Mouse (Mus musculus) liver, postnatal 0 days (tissue): ENCODE data around the gene Kitl.

Experiments
- CTCF ChIP-seq: sonication (generic); IDR thresholded peaks from 2 replicates; pipeline ENCODE4 v1.5.1; 2016; ENCODE audit warnings: antibody characterized with exemption, low read depth
- EP300 ChIP-seq: IDR thresholded peaks from 2 replicates; pipeline ENCODE4 v1.6.1; 2016; ENCODE audit warnings: antibody characterized with exemption, low read depth, mild to moderate bottlenecking

- TF ChIP-seq CTCF = no peak
- TF ChIP-seq EP300 = no peak
Measured at GRCm38 (mm10) chr10:100017771-100018070, 2.3 kb downstream of the Kitl start.
